Mouse (Mus musculus): ENCODE measurements around the gene Ptrh1. TPM values are rescaled to one million over a fixed set of nuclear protein-coding genes. Genes with fewer than 3 reads are reported as not detected.

Ptrh1 gene
- polyA plus RNA-seq, 1 experiment from 2014 or later: 7.6 TPM

DNA sequence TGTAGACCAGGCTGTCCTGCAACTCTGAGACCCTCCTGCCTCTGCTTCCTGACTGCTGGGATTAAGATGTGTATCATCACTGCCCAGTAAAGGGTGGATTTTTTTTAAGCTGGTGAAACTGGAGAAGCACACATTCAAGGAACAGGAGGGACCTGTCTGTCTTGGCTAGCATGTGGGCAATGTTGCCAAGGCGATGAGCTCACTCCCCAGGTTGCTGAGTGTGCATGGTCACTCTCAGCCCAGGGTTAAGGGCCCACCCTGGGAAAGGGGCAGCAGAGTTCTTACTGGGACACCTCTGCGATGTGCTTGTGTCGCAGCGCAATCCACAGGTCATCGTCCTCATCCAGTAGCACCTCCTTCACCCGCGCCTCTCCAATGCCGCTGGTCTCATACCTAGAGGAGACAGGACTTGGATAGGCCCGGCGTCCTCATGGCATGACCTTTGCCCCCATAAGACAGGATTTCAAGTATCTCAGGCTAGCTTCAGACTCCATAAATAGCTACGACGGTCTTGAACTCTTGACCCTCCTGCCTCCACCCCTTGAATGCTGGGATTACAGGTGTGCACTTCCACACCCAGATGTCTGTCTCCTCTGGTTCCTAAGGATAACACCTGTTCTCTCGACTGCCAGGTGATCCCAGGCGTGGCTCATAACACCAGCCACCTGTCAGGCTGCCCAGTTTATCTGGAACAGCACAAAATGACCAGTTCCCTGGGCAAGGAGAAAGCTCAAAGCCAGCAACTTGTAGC, 33.4 kb downstream of the Ptrh1 start:
- Histone ChIP-seq H3K9ac (ENCODE audit: low read length) (no peak overlapping the region), H3K9me3 (ENCODE audit: control insufficient read depth, low read length) (no peaks in the 10 kb centered on the region), H3K36me3 (ENCODE audit: control insufficient read depth, insufficient read depth, low read length) (no peaks in the 10 kb centered on the region), H3K27ac (replicated peaks) (no peak overlapping the region), H3K27me3 (ENCODE audit: control insufficient read depth, insufficient read depth, low read length) (no peaks in the 10 kb centered on the region), H3K4me1 (replicated peaks; ENCODE audit: control insufficient read depth, insufficient read depth) (no peaks in the 10 kb centered on the region), H3K4me3 (ENCODE audit: low read depth, low read length) (no peak overlapping the region), H3K4me2 (replicated peaks; ENCODE audit: low read depth) (no peak overlapping the region)
- DNase-seq (ENCODE audit: low spot score) (no peak), ATAC-seq (ENCODE audit: low FRiP score, low TSS enrichment) (no peak)
- 83% methylated on average over 14 of the region's 14 CpGs for WGBS
- TF ChIP-seq CTCF (IDR thresholded peaks at IDR 0.05; ENCODE audit: low read depth): no peak
- no peak for TF ChIP-seq EP300 (optimal IDR thresholded peaks at IDR 0.05)

DNA sequence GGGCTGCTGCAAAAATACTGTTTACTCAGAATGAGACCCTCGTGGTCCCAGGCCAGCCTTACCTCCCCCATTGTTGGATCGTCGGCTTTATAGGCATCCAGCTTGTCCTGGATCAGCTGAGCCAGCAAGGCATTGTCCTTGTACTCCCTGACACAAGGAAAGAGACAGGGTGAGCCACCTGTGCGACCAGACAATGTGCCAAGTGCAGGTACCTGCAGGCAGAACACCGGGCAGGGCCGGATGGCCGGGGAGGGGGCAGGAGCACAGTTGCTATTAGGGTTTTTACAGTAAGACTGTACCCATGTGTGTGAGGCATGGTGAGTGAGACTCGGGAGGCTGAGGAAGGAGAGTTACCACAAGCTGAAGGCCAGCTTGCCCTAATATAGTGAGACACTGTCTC, 36.4 kb downstream of the Ptrh1 start:
- Histone ChIP-seq H3K4me2 (replicated peaks; ENCODE audit: low read depth) (no peak overlapping the region), H3K4me3 (ENCODE audit: low read depth, low read length) (no peak overlapping the region), H3K4me1 (replicated peaks; ENCODE audit: control insufficient read depth, insufficient read depth) (no peaks in the 10 kb centered on the region), H3K9me3 (ENCODE audit: control insufficient read depth, low read length) (no peaks in the 10 kb centered on the region), H3K9ac (ENCODE audit: low read length) (no peak overlapping the region), H3K27ac (replicated peaks) (no peak overlapping the region), H3K36me3 (ENCODE audit: control insufficient read depth, insufficient read depth, low read length) (peaks cover 2% of the 10 kb centered on the region; the same call in 1 of the 2 replicates), H3K27me3 (ENCODE audit: control insufficient read depth, insufficient read depth, low read length) (no peaks in the 10 kb centered on the region)
- WGBS: 69% methylated on average over 8 of the region's 8 CpGs
- TF ChIP-seq EP300 (optimal IDR thresholded peaks at IDR 0.05) (no peak), CTCF (IDR thresholded peaks at IDR 0.05; ENCODE audit: low read depth) (no peak)
- ATAC-seq (ENCODE audit: low FRiP score, low TSS enrichment): no peak
- DNase-seq (ENCODE audit: low spot score): no peak

DNA sequence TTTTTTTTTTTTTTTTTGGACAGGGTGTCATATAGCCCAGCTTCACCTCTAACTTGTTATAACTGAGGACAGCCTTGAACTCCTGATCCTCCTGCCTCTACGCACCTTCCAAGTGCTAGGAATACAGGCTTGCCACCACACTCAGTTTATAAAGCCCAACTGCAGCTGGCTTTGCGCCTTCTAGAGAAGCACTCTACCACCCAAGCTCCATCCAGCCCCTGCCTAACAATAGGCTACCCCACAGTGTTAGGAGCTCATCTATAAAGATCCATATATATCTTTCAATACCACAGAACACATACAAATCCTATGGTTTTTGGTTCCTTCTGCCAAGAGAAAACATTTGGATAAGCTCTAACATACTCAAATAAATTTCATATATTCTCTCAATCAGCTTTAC, 40.9 kb downstream of the Ptrh1 start:
- Histone ChIP-seq H3K4me3 (ENCODE audit: low read depth, low read length) (no peak overlapping the region), H3K9me3 (ENCODE audit: control insufficient read depth, low read length) (no peaks in the 10 kb centered on the region), H3K36me3 (ENCODE audit: control insufficient read depth, insufficient read depth, low read length) (peaks cover 2% of the 10 kb centered on the region; the same call in 1 of the 2 replicates), H3K4me2 (replicated peaks; ENCODE audit: low read depth) (no peak overlapping the region), H3K9ac (ENCODE audit: low read length) (no peak overlapping the region), H3K27me3 (ENCODE audit: control insufficient read depth, insufficient read depth, low read length) (no peaks in the 10 kb centered on the region), H3K27ac (replicated peaks) (no peak overlapping the region), H3K4me1 (replicated peaks; ENCODE audit: control insufficient read depth, insufficient read depth) (no peaks in the 10 kb centered on the region)
- ATAC-seq (ENCODE audit: low FRiP score, low TSS enrichment): no peak
- TF ChIP-seq CTCF (IDR thresholded peaks at IDR 0.05; ENCODE audit: low read depth): no peak
- TF ChIP-seq EP300 (optimal IDR thresholded peaks at IDR 0.05): no peak
- no peak for DNase-seq (ENCODE audit: low spot score)
- 94% methylated on average over 2 of the region's 2 CpGs for WGBS

DNA sequence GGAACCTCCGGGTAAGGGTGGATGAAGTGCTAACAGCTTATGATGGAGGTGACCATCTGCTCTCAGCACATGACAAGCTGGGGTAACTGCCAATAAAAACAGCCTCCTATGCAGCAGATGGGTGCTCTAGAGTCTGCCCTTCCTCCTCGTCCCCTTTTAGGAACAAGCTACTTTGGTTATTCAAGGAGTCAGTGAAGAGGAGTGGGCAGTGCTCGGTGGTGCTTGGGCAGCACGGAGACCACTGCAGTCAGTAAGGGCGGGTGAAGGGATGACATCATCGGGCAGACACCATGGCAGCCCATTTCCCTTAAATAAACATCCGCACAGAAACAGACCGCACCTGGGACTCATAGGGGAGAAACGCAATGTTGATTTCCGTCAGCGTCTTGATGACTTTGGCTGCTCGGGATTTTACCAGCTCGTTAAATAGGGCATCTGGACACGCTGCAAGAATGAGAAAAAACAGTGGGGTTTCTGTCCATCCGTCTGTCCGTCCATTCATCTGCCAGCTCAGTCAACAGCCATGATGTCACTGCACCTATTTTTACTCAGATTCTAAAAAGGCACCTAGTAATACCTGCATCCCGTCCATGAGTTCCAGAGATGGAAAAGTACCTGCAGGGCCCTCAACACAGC, 41.5 kb downstream of the Ptrh1 start:
- Histone ChIP-seq H3K9me3 (ENCODE audit: control insufficient read depth, low read length) (no peaks in the 10 kb centered on the region), H3K4me1 (replicated peaks; ENCODE audit: control insufficient read depth, insufficient read depth) (no peaks in the 10 kb centered on the region), H3K27me3 (ENCODE audit: control insufficient read depth, insufficient read depth, low read length) (no peaks in the 10 kb centered on the region), H3K4me3 (ENCODE audit: low read depth, low read length) (no peak overlapping the region), H3K9ac (ENCODE audit: low read length) (no peak overlapping the region), H3K27ac (replicated peaks) (no peak overlapping the region), H3K4me2 (replicated peaks; ENCODE audit: low read depth) (no peak overlapping the region), H3K36me3 (ENCODE audit: control insufficient read depth, insufficient read depth, low read length) (peaks cover 2% of the 10 kb centered on the region; the same call in 1 of the 2 replicates)
- no peak for ATAC-seq (ENCODE audit: low FRiP score, low TSS enrichment)
- TF ChIP-seq EP300 (optimal IDR thresholded peaks at IDR 0.05) (no peak), CTCF (IDR thresholded peaks at IDR 0.05; ENCODE audit: low read depth) (no peak)
- 30% methylated on average over 17 of the region's 17 CpGs for WGBS
- no peak for DNase-seq (ENCODE audit: low spot score)

DNA sequence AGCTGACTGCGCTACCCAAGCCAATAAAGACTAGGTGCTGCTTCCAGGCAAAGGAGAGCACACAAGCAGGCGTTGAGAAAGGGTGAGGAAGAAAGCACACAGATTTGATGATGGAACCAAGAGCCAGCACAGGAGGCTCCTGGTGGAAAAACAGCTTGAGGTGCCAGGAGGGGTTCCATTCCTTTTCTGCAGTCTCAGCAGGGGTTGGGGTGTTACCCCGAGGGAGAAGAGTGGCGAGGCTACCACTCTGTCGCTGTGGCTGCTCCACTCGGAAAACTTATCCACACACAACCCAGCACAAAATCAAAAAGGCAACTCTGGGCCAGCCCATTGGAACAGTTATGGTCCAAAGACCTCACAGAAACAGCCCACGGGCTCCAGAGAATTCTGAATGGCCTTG, 42.0 kb downstream of the Ptrh1 start:
- TF ChIP-seq EP300 (optimal IDR thresholded peaks at IDR 0.05) (no peak), CTCF (IDR thresholded peaks at IDR 0.05; ENCODE audit: low read depth) (no peak)
- Histone ChIP-seq H3K9me3 (ENCODE audit: control insufficient read depth, low read length) (no peaks in the 10 kb centered on the region), H3K36me3 (ENCODE audit: control insufficient read depth, insufficient read depth, low read length) (peaks cover 2% of the 10 kb centered on the region; the same call in 1 of the 2 replicates), H3K9ac (ENCODE audit: low read length) (no peak overlapping the region), H3K27me3 (ENCODE audit: control insufficient read depth, insufficient read depth, low read length) (no peaks in the 10 kb centered on the region), H3K4me2 (replicated peaks; ENCODE audit: low read depth) (no peak overlapping the region), H3K27ac (replicated peaks) (no peak overlapping the region), H3K4me3 (ENCODE audit: low read depth, low read length) (no peak overlapping the region), H3K4me1 (replicated peaks; ENCODE audit: control insufficient read depth, insufficient read depth) (no peaks in the 10 kb centered on the region)
- WGBS: 73% methylated on average over 7 of the region's 7 CpGs
- no peak for ATAC-seq (ENCODE audit: low FRiP score, low TSS enrichment)
- DNase-seq (ENCODE audit: low spot score): no peak

DNA sequence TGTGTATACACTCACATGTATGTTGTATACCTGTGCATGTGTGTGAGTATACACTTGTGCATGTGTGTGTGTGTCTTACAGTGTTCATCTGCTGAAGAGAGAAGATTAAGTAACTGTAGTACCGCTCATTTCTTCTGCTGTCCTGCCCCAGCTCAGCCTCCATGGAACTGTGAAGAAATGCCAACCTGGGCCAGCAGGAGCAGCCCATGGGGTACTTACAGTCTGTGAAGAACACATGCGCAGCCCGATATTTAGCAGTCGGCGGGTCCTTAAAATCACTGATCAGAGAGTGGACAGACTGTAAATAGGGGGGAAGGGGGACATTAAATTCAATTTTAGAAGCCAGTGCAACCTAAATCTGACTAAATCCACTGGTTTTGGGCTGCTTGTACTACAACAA, 42.6 kb downstream of the Ptrh1 start:
- no peak overlapping the region for H3K9ac ChIP-seq (ENCODE audit: low read length)
- peaks cover 2% of the 10 kb centered on the region; the same call in 1 of the 2 replicates for H3K36me3 ChIP-seq (ENCODE audit: control insufficient read depth, insufficient read depth, low read length)
- no peak overlapping the region for H3K4me2 ChIP-seq (replicated peaks; ENCODE audit: low read depth)
- no peaks in the 10 kb centered on the region for H3K4me1 ChIP-seq (replicated peaks; ENCODE audit: control insufficient read depth, insufficient read depth)
- H3K27me3 ChIP-seq (ENCODE audit: control insufficient read depth, insufficient read depth, low read length): no peaks in the 10 kb centered on the region
- TF ChIP-seq EP300 (optimal IDR thresholded peaks at IDR 0.05) (no peak), CTCF (IDR thresholded peaks at IDR 0.05; ENCODE audit: low read depth) (no peak)
- no peak for ATAC-seq (ENCODE audit: low FRiP score, low TSS enrichment)
- DNase-seq (ENCODE audit: low spot score): no peak
- H3K9me3 ChIP-seq (ENCODE audit: control insufficient read depth, low read length): no peaks in the 10 kb centered on the region
- H3K4me3 ChIP-seq (ENCODE audit: low read depth, low read length): no peak overlapping the region
- H3K27ac ChIP-seq (replicated peaks): no peak overlapping the region
- WGBS: 97% methylated on average over 5 of the region's 5 CpGs
